Mouse (Mus musculus) kidney, adult 2 months (tissue): Measurements from ENCODE around the gene Srsf1. TPM values are rescaled to one million over a fixed set of nuclear protein-coding genes. Genes with fewer than 3 reads are reported as not detected.

Experiments used
- DNase-seq: peaks from one replicate; pipeline ENCODE4 v3.0.0; 2021
- H3K27ac ChIP-seq: fragments of 200-500 bp; 2 replicates; pipeline ENCODE4 v1.5.1; 2012; ENCODE audit warnings: low read depth, low read length, control low read depth, inconsistent platforms; ENCODE audit not compliant: insufficient read depth
- H3K27me3 ChIP-seq: fragments of 200-500 bp; replicated peaks from 2 replicates; pipeline ENCODE4 v1.6.1; 2012; ENCODE audit warnings: mild to moderate bottlenecking, moderate library complexity, low read length, inconsistent platforms; ENCODE audit not compliant: control insufficient read depth, insufficient read depth
- H3K36me3 ChIP-seq: fragments of 200-500 bp; 2 replicates; pipeline ENCODE4 v1.6.1; 2012; ENCODE audit warnings: mild to moderate bottlenecking, moderate library complexity, low read length, inconsistent platforms; ENCODE audit not compliant: control insufficient read depth, insufficient read depth
- H3K4me1 ChIP-seq: fragments of 200-500 bp; 2 replicates; pipeline ENCODE4 v1.6.1; 2011; ENCODE audit warnings: low read length; ENCODE audit not compliant: control insufficient read depth, insufficient read depth
- H3K4me3 ChIP-seq: fragments of 200-500 bp; 2 replicates; pipeline ENCODE4 v1.5.1; 2011; ENCODE audit warnings: mild to moderate bottlenecking, low read depth, low read length, control low read depth; ENCODE audit not compliant: insufficient read depth
- CTCF ChIP-seq: fragments of 200-500 bp; conservative IDR thresholded peaks from 2 replicates; pipeline ENCODE4 v1.5.1; 2011; ENCODE audit warnings: low read depth, mild to moderate bottlenecking, control low read depth, low read length, moderate library complexity, mixed read lengths; ENCODE audit not compliant: insufficient read depth, insufficient read length
- POLR2A ChIP-seq: fragments of 200-500 bp; IDR thresholded peaks from one replicate; pipeline ENCODE4 v1.6.1; 2011; ENCODE audit warnings: low read depth, low read length, control low read depth
- WGBS: fragments of 180-500 bp; shearing (Covaris S2); methylation state at CpG from one replicate; pipeline ENCODE4 v1.1.7; 2018; 5-methylcytosine and 5-hydroxymethylcytosine counted together
- polyA plus RNA-seq: library from polyadenylated mRNA; depleted of rRNA; stranded (reverse); fragments of >200 nt; gene quantifications from 2 replicates; pipeline ENCODE4 v1.2.3, GENCODE M21; 2012

Gene Srsf1
- polyA plus RNA-seq, 1 experiment: 56.6 TPM

GRCm38 (mm10) chr11:88061892-88062625 lies 14.9 kb downstream of the Srsf1 start:
- no peak overlapping the region for H3K4me3 ChIP-seq
- TF ChIP-seq POLR2A: no peak
- peak; percentile 39 for TF ChIP-seq CTCF
- no peak for DNase-seq
- 57% methylated on average over 2 of the region's 2 CpGs for WGBS
- H3K27ac ChIP-seq: no peak overlapping the region
- no peaks in the 10 kb centered on the region; the same call in 1 of the 2 replicates for H3K4me1 ChIP-seq
- no peaks in the 10 kb centered on the region for H3K36me3 ChIP-seq
- H3K27me3 ChIP-seq: no peaks in the 10 kb centered on the region

- Histone ChIP-seq H3K4me1 (peaks cover 1% of the 10 kb centered on the region; the same call in 1 of the 2 replicates), H3K4me3 (no peak overlapping the region), H3K27ac (no peak overlapping the region), H3K27me3 (no peaks in the 10 kb centered on the region), H3K36me3 (no peaks in the 10 kb centered on the region)
- DNase-seq: no peak
- TF ChIP-seq CTCF (no peak), POLR2A (no peak)
Observed at GRCm38 (mm10) chr11:88065732-88066131, 18.6 kb downstream of the Srsf1 start.

DNA sequence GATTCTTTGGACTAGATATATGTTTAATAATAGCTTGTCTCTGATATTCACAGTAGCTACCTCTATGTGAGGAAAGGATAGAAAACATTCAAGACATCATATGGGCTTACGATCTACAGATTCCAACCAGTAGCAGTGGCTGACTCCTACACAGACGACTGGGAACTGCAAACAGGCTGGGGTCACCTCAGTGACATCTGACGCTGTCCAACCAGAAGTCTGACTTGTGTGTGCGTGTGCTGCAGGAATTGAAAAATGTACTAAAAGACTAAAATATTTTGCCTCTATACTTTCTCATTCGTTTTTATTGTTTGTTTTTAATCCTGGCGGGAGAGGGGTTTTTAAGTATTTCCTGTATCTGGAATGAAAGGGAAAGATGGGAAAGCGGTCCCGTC lies 20.0 kb downstream of the Srsf1 start:
- 3% methylated on average over 8 of the region's 8 CpGs for WGBS
- DNase-seq: peak; percentile 28

DNA sequence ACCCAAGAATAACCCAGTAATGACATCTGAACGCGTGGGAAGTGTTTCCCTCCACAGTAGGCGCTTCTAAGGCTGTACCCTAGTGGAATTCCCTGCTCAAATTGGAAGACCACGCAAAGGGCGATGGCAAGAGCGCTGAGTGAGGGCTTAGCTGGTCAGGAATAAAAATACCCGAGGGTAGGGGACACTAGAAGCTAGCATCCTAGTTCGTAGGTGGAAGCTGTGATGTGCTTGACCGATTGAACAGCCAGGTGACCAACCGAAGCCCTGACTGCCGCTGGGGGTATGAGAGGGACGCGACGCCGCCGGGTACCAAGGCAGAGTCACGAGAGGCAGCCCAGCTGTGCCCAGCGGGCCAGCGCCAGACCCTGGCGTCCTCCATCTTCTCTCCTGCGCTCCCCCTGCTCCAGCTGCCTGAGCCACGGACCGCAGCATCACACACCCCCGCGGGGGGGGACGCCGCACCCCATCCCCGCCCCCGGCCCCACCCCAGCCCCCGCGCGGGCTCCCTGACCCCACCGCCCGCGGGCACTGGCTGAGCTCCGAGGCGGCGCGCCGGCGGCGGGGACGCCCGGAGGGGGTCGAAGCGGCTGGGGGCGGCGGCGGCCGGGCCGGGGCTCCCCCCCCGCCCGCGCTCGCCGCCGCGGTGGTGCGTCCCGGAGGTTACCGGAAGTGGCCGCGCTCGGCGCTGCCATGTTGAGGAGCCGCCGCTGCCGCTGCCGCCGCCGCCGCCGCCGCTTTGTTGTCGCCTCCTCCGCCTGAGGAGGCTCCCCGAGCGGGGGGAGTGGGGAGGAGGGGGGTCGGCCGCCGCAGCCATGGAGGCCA lies 20.6 kb downstream of the Srsf1 start, which contains the start of gene Vezf1:
Vezf1 (plus strand) TSS at position 694 of the 825 bp plus-strand sequence.
- Histone ChIP-seq H3K27ac (peak within 1 kb of the TSS; percentile 93), H3K27me3 (no peaks in the 10 kb centered on the region), H3K4me3 (peak within 1 kb of the TSS; percentile 97), H3K36me3 (no peaks in the 10 kb centered on the region), H3K4me1 (peaks cover 14% of the 10 kb centered on the region)
- peak; percentile 84 for DNase-seq
- TF ChIP-seq POLR2A (peak; percentile 75), CTCF (no peak)
- 1% methylated on average over 65 of the region's 81 CpGs for WGBS

More for the DNA sequence above, 20.0 kb downstream of the Srsf1 start:
- H3K4me1 ChIP-seq: peaks cover 14% of the 10 kb centered on the region
- no peak for TF ChIP-seq POLR2A
- no peak for TF ChIP-seq CTCF
- peak overlapping the region; percentile 97 for H3K4me3 ChIP-seq
- H3K27me3 ChIP-seq: no peaks in the 10 kb centered on the region
- H3K36me3 ChIP-seq: no peaks in the 10 kb centered on the region
- peak overlapping the region; percentile 93 for H3K27ac ChIP-seq

GRCm38 (mm10) chr11:88068411-88069245 lies 21.5 kb downstream of the Srsf1 start:
- H3K4me1 ChIP-seq: peaks cover 14% of the 10 kb centered on the region
- peak; percentile 74 for DNase-seq
- 2% methylated on average over 77 of the region's 92 CpGs for WGBS
- H3K27me3 ChIP-seq: no peaks in the 10 kb centered on the region
- TF ChIP-seq POLR2A: no peak
- no peak for TF ChIP-seq CTCF
- no peaks in the 10 kb centered on the region for H3K36me3 ChIP-seq
- H3K4me3 ChIP-seq: peak overlapping the region; percentile 97
- H3K27ac ChIP-seq: peak overlapping the region; percentile 82

DNA sequence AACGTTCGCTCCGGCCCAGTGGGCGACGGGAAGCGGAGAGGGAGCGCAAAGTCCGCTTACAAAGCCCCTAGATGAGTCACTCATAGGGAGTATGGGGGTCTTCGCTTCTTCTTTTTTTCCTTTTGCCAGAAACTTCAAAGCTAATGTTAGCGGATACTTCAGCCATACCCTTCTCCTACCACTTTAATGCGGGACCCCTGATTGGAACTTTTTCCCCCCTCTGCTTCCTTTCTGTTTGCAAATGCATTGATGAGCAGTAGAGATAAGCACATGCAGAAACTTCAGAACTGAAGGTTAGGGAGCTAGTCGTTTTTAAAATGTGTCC lies 22.0 kb downstream of the Srsf1 start:
- no peak for TF ChIP-seq CTCF
- WGBS: under 1% methylated on average over 12 of the region's 12 CpGs
- Histone ChIP-seq H3K4me3 (peak overlapping the region; percentile 97), H3K27ac (peak overlapping the region; percentile 57; the same call in 1 of the 2 replicates), H3K36me3 (no peaks in the 10 kb centered on the region), H3K27me3 (no peaks in the 10 kb centered on the region), H3K4me1 (peaks cover 14% of the 10 kb centered on the region)
- DNase-seq: no peak
